Mouse (Mus musculus) MEL (cell line): Measurements from ENCODE around the gene Rab34. TPM values are rescaled to one million over a fixed set of nuclear protein-coding genes. Genes with fewer than 3 reads are reported as not detected.

Source experiments
- DNase-seq: peaks from one replicate; pipeline ENCODE4 v3.0.0; 2011; ENCODE audit warnings: low read depth, low spot score
- H3K27ac ChIP-seq: 2 replicates; pipeline ENCODE4 v1.5.1; 2012; ENCODE audit warnings: low read depth, mild to moderate bottlenecking, control low read depth, low read length, moderate library complexity; ENCODE audit not compliant: control insufficient read depth
- H3K27me3 ChIP-seq, 2 experiments: fragments of 150-350 bp in 1 of 2; sonication (generic) in 1 of 2; 2 replicates each; pipeline ENCODE4 v1.6.1; 2012; ENCODE audit warnings: low read length in 2 of 2, mild to moderate bottlenecking in 2 of 2, improper control_type of control experiment in 1 of 2, moderate library complexity in 1 of 2; ENCODE audit not compliant: insufficient read depth in 2 of 2, control insufficient read depth in 1 of 2
- H3K36me3 ChIP-seq, 2 experiments: 2 replicates each; pipeline ENCODE4 v1.6.1; 2012 to 2014; ENCODE audit warnings: low read length in 2 of 2, improper control_type of control experiment in 1 of 2, inconsistent platforms in 1 of 2, mild to moderate bottlenecking in 1 of 2; ENCODE audit not compliant: insufficient read depth in 2 of 2, control insufficient read depth in 1 of 2
- H3K4me1 ChIP-seq, 2 experiments: fragments of 150-350 bp in 1 of 2; sonication (generic) in 1 of 2; 2 replicates each; pipeline ENCODE4 v1.6.1; 2012; ENCODE audit warnings: low read length in 2 of 2, improper control_type of control experiment in 1 of 2, mild to moderate bottlenecking in 1 of 2; ENCODE audit not compliant: insufficient read depth in 2 of 2, control insufficient read depth in 1 of 2
- H3K4me3 ChIP-seq, 2 experiments: fragments of 150-350 bp in 1 of 2; sonication (generic) in 1 of 2; 2 replicates each; pipeline ENCODE4 v1.5.1; 2012; ENCODE audit warnings: low read depth in 2 of 2, low read length in 2 of 2, mild to moderate bottlenecking in 2 of 2, moderate library complexity in 2 of 2, control low read depth in 1 of 2, improper control_type of control experiment in 1 of 2; ENCODE audit not compliant: control insufficient read depth in 1 of 2, insufficient read depth in 1 of 2
- H3K79me2 ChIP-seq: 2 replicates; pipeline ENCODE4 v1.6.1; 2012; ENCODE audit warnings: mild to moderate bottlenecking, low read length, moderate library complexity; ENCODE audit not compliant: control insufficient read depth, poor library complexity, insufficient read depth
- H3K9ac ChIP-seq: 2 replicates; pipeline ENCODE4 v1.6.1; 2012; ENCODE audit warnings: low read depth, mild to moderate bottlenecking, control low read depth, low read length, moderate library complexity; ENCODE audit not compliant: control insufficient read depth, poor library complexity, severe bottlenecking
- H3K9me3 ChIP-seq: fragments of 150-350 bp; sonication (generic); replicated peaks from 2 replicates; pipeline ENCODE4 v1.6.1; 2012; ENCODE audit warnings: mild to moderate bottlenecking, low read length, improper control_type of control experiment, moderate library complexity; ENCODE audit not compliant: insufficient read depth
- BHLHE40 ChIP-seq: IDR thresholded peaks from 2 replicates; pipeline ENCODE4 v1.6.1; 2012; ENCODE audit warnings: low read depth, mild to moderate bottlenecking, inconsistent platforms, low read length, improper control_type of control experiment, borderline replicate concordance
- CHD1 ChIP-seq: IDR thresholded peaks from 2 replicates; pipeline ENCODE4 v1.6.1; 2012; ENCODE audit warnings: low read depth, mild to moderate bottlenecking, inconsistent platforms, low read length, improper control_type of control experiment
- ELF1 ChIP-seq: IDR thresholded peaks from 2 replicates; pipeline ENCODE4 v1.6.1; 2014; ENCODE audit warnings: low read depth, mild to moderate bottlenecking, inconsistent platforms, low read length, improper control_type of control experiment, moderate library complexity
- GATA1 ChIP-seq: IDR thresholded peaks from 2 replicates; pipeline ENCODE4 v1.6.1; 2011; ENCODE audit warnings: low read depth, low read length, improper control_type of control experiment
- HCFC1 ChIP-seq: IDR thresholded peaks from 2 replicates; pipeline ENCODE4 v1.6.1; 2012; ENCODE audit warnings: low read depth, mild to moderate bottlenecking, inconsistent platforms, low read length, improper control_type of control experiment, moderate library complexity
- MAFK ChIP-seq: IDR thresholded peaks from 2 replicates; pipeline ENCODE4 v1.6.1; 2011; ENCODE audit warnings: low read depth, mild to moderate bottlenecking, low read length, improper control_type of control experiment, borderline replicate concordance
- MAZ ChIP-seq: IDR thresholded peaks from 2 replicates; pipeline ENCODE4 v1.6.1; 2012; ENCODE audit warnings: low read depth, mild to moderate bottlenecking, inconsistent platforms, low read length, improper control_type of control experiment
- MEF2A ChIP-seq: IDR thresholded peaks from 2 replicates; pipeline ENCODE4 v1.6.1; 2014; ENCODE audit warnings: low read depth, mild to moderate bottlenecking, inconsistent platforms, low read length, improper control_type of control experiment; ENCODE audit not compliant: poor library complexity, insufficient replicate concordance, severe bottlenecking; ENCODE audit errors: extremely low read depth
- MXI1 ChIP-seq: IDR thresholded peaks from 2 replicates; pipeline ENCODE4 v1.6.1; 2011; ENCODE audit warnings: mild to moderate bottlenecking, low read depth, low read length, improper control_type of control experiment
- MYB ChIP-seq: IDR thresholded peaks from 2 replicates; pipeline ENCODE4 v1.6.1; 2011; ENCODE audit warnings: mild to moderate bottlenecking, low read depth, low read length, improper control_type of control experiment
- POLR2AphosphoS5 ChIP-seq: IDR thresholded peaks from 2 replicates; pipeline ENCODE4 v1.6.1; 2012; ENCODE audit warnings: low read depth, borderline replicate concordance, mild to moderate bottlenecking, inconsistent platforms, low read length, moderate library complexity, mixed read lengths
- SMC3 ChIP-seq: IDR thresholded peaks from 2 replicates; pipeline ENCODE4 v1.6.1; 2011; ENCODE audit warnings: low read depth, low read length, improper control_type of control experiment
- TBP ChIP-seq: IDR thresholded peaks from 2 replicates; pipeline ENCODE4 v1.8.0; 2011; ENCODE audit warnings: low read depth, low read length, improper control_type of control experiment
- TCF12 ChIP-seq: IDR thresholded peaks from 2 replicates; pipeline ENCODE4 v1.6.1; 2014; ENCODE audit warnings: low read depth, mild to moderate bottlenecking, inconsistent platforms, low read length, improper control_type of control experiment, moderate library complexity
- UBTF ChIP-seq: IDR thresholded peaks from 2 replicates; pipeline ENCODE4 v1.6.1; 2012; ENCODE audit warnings: low read depth, mild to moderate bottlenecking, inconsistent platforms, low read length, improper control_type of control experiment, moderate library complexity, borderline replicate concordance; ENCODE audit not compliant: insufficient read depth
- USF1 ChIP-seq: IDR thresholded peaks from 2 replicates; pipeline ENCODE4 v1.6.1; 2014; ENCODE audit warnings: low read depth, mild to moderate bottlenecking, inconsistent platforms, low read length, improper control_type of control experiment, moderate library complexity
- USF2 ChIP-seq, 2 experiments: IDR thresholded peaks; 2 replicates each; pipeline ENCODE4 v1.6.1; 2011 to 2012; ENCODE audit warnings: improper control_type of control experiment in 2 of 2, low read length in 2 of 2, borderline replicate concordance in 1 of 2, inconsistent platforms in 1 of 2, low read depth in 1 of 2, mild to moderate bottlenecking in 1 of 2; ENCODE audit not compliant: insufficient read depth in 1 of 2
- ZC3H11A ChIP-seq: IDR thresholded peaks from 2 replicates; pipeline ENCODE4 v1.6.1; 2012; ENCODE audit warnings: low read depth, mild to moderate bottlenecking, inconsistent platforms, low read length, improper control_type of control experiment
- polyA plus RNA-seq, 2 experiments: library from polyadenylated mRNA; stranded (reverse) in 1 of 2; unstranded in 1 of 2; fragments of >175 nt in 1 of 2; fragments of >200 nt in 1 of 2; gene quantifications; 2 replicates each; pipeline versions ENCODE4 v1.2.1 to v1.2.4; 2012; ENCODE audit warnings: low replicate concordance in 2 of 2, low read depth in 1 of 2; ENCODE audit not compliant: insufficient read length in 2 of 2, insufficient read depth in 1 of 2, missing spikeins in 1 of 2
- total RNA-seq: library from RNA; depleted of rRNA; stranded (reverse); fragments of 300-350 nt; gene quantifications from 2 replicates; pipeline ENCODE4 v1.2.3, GENCODE M21; 2012

The Rab34 gene
- total and polyA plus RNA-seq, 3 experiments, result 20.8 to 42.9 TPM; not detected in 1

GRCm38 (mm10) chr11:78153778-78154177 lies 34.5 kb upstream of the Rab34 start:
- H3K27ac ChIP-seq, result no peak overlapping the region
- H3K36me3 ChIP-seq, result no peaks in the 10 kb centered on the region; a peak in 1 of 4 replicates
- H3K4me3 ChIP-seq, result no peak overlapping the region
- TF ChIP-seq MAZ (no peak), MAFK (no peak), TBP (no peak), SMC3 (no peak), ELF1 (no peak), USF2 (IDR thresholded peaks at IDR 0.05; ENCODE audit: borderline replicate concordance in 1 of 2, insufficient read depth in 1 of 2, low read depth in 1 of 2, low read length in 2 of 2) (no peak), MEF2A (no peak), CHD1 (no peak), ZC3H11A (no peak), MYB (no peak), UBTF (no peak), GATA1 (no peak), USF1 (no peak), BHLHE40 (no peak), POLR2AphosphoS5 (no peak), TCF12 (no peak), MXI1 (no peak)
- no peaks in the 10 kb centered on the region for H3K9me3 ChIP-seq
- no peaks in the 10 kb centered on the region for H3K4me1 ChIP-seq
- no peaks in the 10 kb centered on the region for H3K27me3 ChIP-seq
- H3K9ac ChIP-seq, result no peak overlapping the region
- no peaks in the 10 kb centered on the region for H3K79me2 ChIP-seq
- no peak for DNase-seq

GRCm38 (mm10) chr11:78155674-78156073 lies 32.6 kb upstream of the Rab34 start:
- Histone ChIP-seq H3K27ac (no peak overlapping the region), H3K4me1 (no peaks in the 10 kb centered on the region), H3K27me3 (no peaks in the 10 kb centered on the region), H3K9me3 (no peaks in the 10 kb centered on the region), H3K4me3 (no peak overlapping the region), H3K36me3 (no peaks in the 10 kb centered on the region), H3K9ac (no peak overlapping the region), H3K79me2 (no peaks in the 10 kb centered on the region)
- no peak for DNase-seq
- TF ChIP-seq USF1, result no peak
- TF ChIP-seq HCFC1, result no peak
- no peak for TF ChIP-seq USF2 (IDR thresholded peaks at IDR 0.05; ENCODE audit: borderline replicate concordance in 1 of 2, insufficient read depth in 1 of 2, low read depth in 1 of 2, low read length in 2 of 2)
- TF ChIP-seq MAFK, result no peak
- no peak for TF ChIP-seq MXI1
